Mouse (Mus musculus): ENCODE measurements around the gene Fam214b. TPM values are rescaled to one million over a fixed set of nuclear protein-coding genes. Genes with fewer than 3 reads are reported as not detected.
A peak's percentile ranks its signal among the peaks of the same experiment; 100 is the strongest.
"Not testable (repeated sequence)": the region's sequence is repeated elsewhere in the genome, so short reads cannot be mapped to it uniquely, and the experiment has no call there.

Fam214b gene
- polyA plus RNA-seq, 1 experiment from 2014 or later, result 32.5 TPM

DNA sequence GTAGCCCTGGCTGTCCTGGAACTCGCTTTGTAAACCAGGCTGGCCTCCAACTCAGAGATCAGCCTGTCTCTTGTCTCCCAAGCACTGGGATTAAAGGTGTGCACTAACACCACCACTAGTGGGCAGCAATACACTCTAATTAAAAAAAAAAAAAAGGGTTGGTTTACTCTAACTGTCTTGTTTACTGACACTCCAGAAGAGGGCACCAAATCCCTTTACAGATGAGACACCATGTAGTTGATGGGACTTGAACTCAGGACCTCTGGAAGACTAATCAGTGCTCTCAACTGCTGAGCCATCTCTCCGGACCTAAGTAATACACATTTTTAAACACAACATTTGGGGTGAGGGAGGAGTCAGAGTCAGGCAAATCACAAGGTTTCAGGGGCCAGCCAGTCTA is 40.3 kb downstream of the Fam214b start:
- DNase-seq (peak; percentile 26), ATAC-seq (ENCODE audit: low FRiP score, low TSS enrichment) (no peak)
- H3K4me3 ChIP-seq (replicated peaks; ENCODE audit: low read depth, low read length), result no peak overlapping the region
- WGBS, result 55% methylated on average over 2 of the region's 2 CpGs
- no peaks in the 10 kb centered on the region for H3K27me3 ChIP-seq (ENCODE audit: control insufficient read depth, insufficient read depth, low read length)
- 0 out of 2 replicates have a peak, but pooled peaks cover 2% of the 10 kb centered on the region for H3K36me3 ChIP-seq (ENCODE audit: control insufficient read depth, insufficient read depth, low read length)
- no peaks in the 10 kb centered on the region for H3K9me3 ChIP-seq (ENCODE audit: control insufficient read depth, low read length)
- no peak overlapping the region for H3K27ac ChIP-seq (replicated peaks; ENCODE audit: low read depth, low read length)
- H3K4me1 ChIP-seq (ENCODE audit: control insufficient read depth, insufficient read depth, low read length), result peaks cover 14% of the 10 kb centered on the region
- no peak overlapping the region for H3K4me2 ChIP-seq (ENCODE audit: low read length)
- H3K9ac ChIP-seq (replicated peaks; ENCODE audit: low read length), result no peak overlapping the region

DNA sequence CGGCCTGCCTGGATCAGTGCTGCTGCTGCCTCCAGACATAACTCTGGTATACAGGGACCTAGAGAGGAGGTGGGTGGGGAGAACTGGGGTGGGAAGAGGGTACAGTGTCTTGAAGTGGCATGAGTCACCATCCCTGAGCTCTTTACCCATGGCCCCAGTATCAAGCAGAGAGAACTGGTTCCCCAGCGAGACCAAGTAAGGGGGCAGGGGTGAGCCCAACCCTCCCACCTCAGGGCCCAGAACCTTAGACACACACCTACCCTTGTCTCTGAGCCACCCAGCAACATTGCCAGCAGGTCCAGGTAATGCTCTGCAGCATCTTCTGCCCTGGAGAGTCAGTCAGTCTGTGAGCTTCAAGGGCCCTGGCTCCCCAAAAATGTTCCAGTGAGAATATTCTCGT is 41.1 kb downstream of the Fam214b start:
- Histone ChIP-seq H3K27me3 (ENCODE audit: control insufficient read depth, insufficient read depth, low read length) (no peaks in the 10 kb centered on the region), H3K9me3 (ENCODE audit: control insufficient read depth, low read length) (no peaks in the 10 kb centered on the region), H3K4me1 (ENCODE audit: control insufficient read depth, insufficient read depth, low read length) (peaks cover 14% of the 10 kb centered on the region), H3K4me2 (ENCODE audit: low read length) (no peak overlapping the region), H3K36me3 (ENCODE audit: control insufficient read depth, insufficient read depth, low read length) (0 out of 2 replicates have a peak, but pooled peaks cover 2% of the 10 kb centered on the region), H3K4me3 (replicated peaks; ENCODE audit: low read depth, low read length) (no peak overlapping the region), H3K27ac (replicated peaks; ENCODE audit: low read depth, low read length) (no peak overlapping the region), H3K9ac (replicated peaks; ENCODE audit: low read length) (no peak overlapping the region)
- DNase-seq, result no peak
- 90% methylated on average over 3 of the region's 3 CpGs for WGBS
- ATAC-seq (ENCODE audit: low FRiP score, low TSS enrichment), result no peak

DNA sequence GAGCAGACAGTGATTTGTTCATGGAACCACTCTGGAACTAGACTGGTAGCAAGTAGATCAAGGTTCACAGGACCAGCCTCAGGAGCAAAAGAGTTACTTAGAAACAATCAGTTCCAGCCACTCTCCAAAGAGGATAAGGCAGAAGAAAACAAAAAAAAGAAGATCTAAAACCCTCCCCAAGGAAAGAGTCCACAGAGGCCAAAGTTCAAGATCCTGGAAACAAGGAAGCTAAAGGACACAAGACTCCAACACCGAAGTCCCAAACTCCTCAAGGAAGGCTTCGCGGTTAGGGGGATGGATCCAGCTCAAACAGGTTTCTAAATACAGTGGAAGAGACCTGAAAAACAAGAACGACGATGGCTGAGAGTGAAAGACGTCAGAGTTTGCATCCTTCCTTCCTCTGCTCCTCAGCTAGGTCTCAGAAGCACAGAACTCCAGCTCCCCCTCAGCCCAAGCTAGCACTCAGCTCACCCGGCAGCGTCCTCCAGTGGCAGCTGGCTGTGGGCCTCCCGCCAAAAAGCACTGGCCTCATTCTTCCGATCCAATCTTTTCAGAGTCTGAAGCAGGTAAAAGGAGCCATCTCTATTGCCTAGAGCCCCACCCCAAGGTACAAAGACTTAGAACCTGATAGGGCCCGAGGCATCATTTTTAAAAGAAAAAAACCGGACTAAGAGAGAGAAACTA is 43.1 kb downstream of the Fam214b start:
- peaks cover 18% of the 10 kb centered on the region for H3K4me1 ChIP-seq (ENCODE audit: control insufficient read depth, insufficient read depth, low read length)

DNA sequence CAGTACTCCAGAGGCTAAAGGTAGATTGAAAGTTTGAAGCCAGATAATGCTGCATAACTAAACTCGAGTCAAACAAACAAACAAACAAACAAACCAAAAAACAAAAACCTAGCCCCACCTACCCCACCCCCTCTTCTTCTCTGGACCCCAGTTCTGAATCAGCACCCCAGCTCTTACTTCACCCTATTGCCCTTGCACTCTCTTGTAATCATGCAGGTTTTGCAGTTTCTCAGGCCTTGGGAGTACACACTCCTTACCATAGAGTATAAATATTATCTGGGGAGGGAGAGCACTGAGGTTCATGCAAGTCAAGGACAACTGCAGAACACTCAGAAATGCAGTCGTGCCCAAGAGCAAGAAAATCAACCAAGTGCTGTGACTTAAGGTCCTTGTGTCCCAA is 44.7 kb downstream of the Fam214b start:
- ATAC-seq (ENCODE audit: low FRiP score, low TSS enrichment), result no peak
- H3K9ac ChIP-seq (replicated peaks; ENCODE audit: low read length), result no peak overlapping the region
- WGBS, result 94% methylated on average over 2 of the region's 2 CpGs
- no peaks in the 10 kb centered on the region for H3K9me3 ChIP-seq (ENCODE audit: control insufficient read depth, low read length)
- peaks cover 3% of the 10 kb centered on the region; the same call in 1 of the 2 replicates for H3K36me3 ChIP-seq (ENCODE audit: control insufficient read depth, insufficient read depth, low read length)
- no peak for DNase-seq
- no peaks in the 10 kb centered on the region for H3K27me3 ChIP-seq (ENCODE audit: control insufficient read depth, insufficient read depth, low read length)
- H3K27ac ChIP-seq (replicated peaks; ENCODE audit: low read depth, low read length), result peak overlapping the region; percentile 86
- peak overlapping the region; percentile 36; the same call in 1 of the 2 replicates for H3K4me2 ChIP-seq (ENCODE audit: low read length)
- H3K4me1 ChIP-seq (ENCODE audit: control insufficient read depth, insufficient read depth, low read length), result peaks cover 21% of the 10 kb centered on the region
- H3K4me3 ChIP-seq (replicated peaks; ENCODE audit: low read depth, low read length), result no peak overlapping the region

More for the DNA sequence above, 43.1 kb downstream of the Fam214b start:
- DNase-seq, result no peak
- no peak overlapping the region for H3K4me2 ChIP-seq (ENCODE audit: low read length)
- WGBS, result 81% methylated on average over 12 of the region's 12 CpGs
- 0 out of 2 replicates have a peak, but pooled peaks cover 2% of the 10 kb centered on the region for H3K36me3 ChIP-seq (ENCODE audit: control insufficient read depth, insufficient read depth, low read length)
- no peak overlapping the region for H3K9ac ChIP-seq (replicated peaks; ENCODE audit: low read length)
- H3K9me3 ChIP-seq (ENCODE audit: control insufficient read depth, low read length), result no peaks in the 10 kb centered on the region
- H3K4me3 ChIP-seq (replicated peaks; ENCODE audit: low read depth, low read length), result no peak overlapping the region
- ATAC-seq (ENCODE audit: low FRiP score, low TSS enrichment), result no peak
- H3K27ac ChIP-seq (replicated peaks; ENCODE audit: low read depth, low read length), result no peak overlapping the region
- no peaks in the 10 kb centered on the region for H3K27me3 ChIP-seq (ENCODE audit: control insufficient read depth, insufficient read depth, low read length)

DNA sequence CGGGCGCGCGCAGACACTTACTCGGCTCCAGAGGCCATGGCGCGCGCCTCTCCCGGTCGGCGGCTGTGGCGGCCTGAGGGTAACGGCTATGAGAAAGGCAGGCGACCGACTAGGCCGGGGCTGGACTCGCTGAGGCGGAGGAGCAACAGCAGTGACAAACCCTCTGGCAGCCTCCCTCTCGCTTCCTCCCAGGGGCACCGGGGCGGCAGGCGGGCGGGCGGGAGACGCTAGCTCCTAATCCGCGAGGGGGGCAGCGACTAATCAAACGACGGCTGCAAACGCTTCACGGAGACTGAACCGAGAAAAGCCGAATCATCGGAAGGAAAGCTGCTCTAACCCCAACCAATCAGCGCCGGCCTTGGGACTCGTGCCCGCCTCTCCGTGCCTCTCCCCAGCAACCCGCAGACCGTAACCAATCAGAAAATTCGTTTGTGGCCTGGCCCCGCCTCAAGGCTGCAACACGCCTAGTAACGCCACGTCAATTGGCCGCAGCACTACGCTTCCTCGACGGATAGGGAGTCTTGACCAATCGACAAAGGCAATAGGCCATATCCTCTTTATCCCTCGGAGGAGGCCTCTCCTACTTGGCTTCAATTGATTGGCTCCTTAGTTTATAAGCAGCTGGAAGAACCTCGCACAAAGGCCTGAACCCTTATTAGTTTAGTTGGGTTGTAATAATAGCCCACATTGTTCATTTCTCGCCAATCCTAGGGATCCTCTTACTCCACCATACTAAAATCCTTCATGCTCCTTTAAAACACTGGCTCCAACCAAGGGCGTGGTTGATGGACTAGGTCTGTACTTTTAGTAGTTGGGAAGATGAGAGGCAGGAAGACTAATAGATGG is 45.7 kb downstream of the Fam214b start, which contains the start of gene Vcp:
Gene Vcp, minus strand, starts transcription at position 367 of the 846 bp plus-strand sequence.
- peak within 1 kb of the TSS; percentile 87 for H3K4me2 ChIP-seq (ENCODE audit: low read length)
- peaks cover 12% of the 10 kb centered on the region for H3K36me3 ChIP-seq (ENCODE audit: control insufficient read depth, insufficient read depth, low read length)
- DNase-seq, result peak; percentile 99
- H3K9ac ChIP-seq (replicated peaks; ENCODE audit: low read length), result peak within 1 kb of the TSS; percentile 94
- not testable (repeated sequence) for H3K9me3 ChIP-seq (ENCODE audit: control insufficient read depth, low read length); H3K27me3 ChIP-seq (ENCODE audit: control insufficient read depth, insufficient read depth, low read length)
- peak within 1 kb of the TSS; percentile 97 for H3K27ac ChIP-seq (replicated peaks; ENCODE audit: low read depth, low read length)
- peak; percentile 99 for ATAC-seq (ENCODE audit: low FRiP score, low TSS enrichment)
- under 1% methylated on average over 46 of the region's 56 CpGs for WGBS
- H3K4me3 ChIP-seq (replicated peaks; ENCODE audit: low read depth, low read length), result peak within 1 kb of the TSS; percentile 93
- peaks cover 21% of the 10 kb centered on the region for H3K4me1 ChIP-seq (ENCODE audit: control insufficient read depth, insufficient read depth, low read length)

DNA sequence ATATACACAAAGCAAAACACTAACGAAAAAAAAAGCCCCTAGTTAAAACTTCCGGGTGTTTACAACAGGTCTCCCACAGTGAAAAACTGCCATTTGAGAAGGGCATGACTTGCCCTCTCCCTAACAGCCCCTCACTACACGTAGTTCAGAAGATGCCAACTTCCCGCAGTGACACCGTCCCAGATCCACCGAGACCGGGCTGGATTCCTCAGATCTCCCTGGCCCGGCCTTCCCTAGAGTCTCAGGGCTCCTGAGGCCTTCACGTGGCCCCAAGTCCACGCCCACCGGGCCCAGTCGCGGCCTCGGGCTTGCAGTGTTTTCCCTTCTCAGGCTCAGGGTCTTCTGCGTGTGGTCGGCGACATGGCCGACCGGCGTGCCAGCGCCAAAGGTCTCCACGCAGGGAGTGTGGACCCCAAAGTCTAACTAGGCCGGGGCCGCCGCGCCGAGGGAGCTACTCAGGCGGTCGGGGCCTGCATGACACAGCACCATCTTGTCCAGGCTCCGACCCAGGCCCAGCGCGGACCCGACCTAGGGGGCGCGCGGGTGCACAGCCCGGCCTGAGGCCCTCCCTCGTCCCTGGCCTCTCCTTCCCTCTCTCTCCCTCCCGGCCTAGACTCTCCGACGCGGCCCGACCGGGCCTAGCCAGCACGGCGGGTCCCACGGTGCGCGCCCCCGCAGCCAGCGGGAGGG is 46.4 kb downstream of the Fam214b start:
- Histone ChIP-seq H3K27me3 (ENCODE audit: control insufficient read depth, insufficient read depth, low read length) (no peaks in the 10 kb centered on the region), H3K9ac (replicated peaks; ENCODE audit: low read length) (peak overlapping the region; percentile 94), H3K36me3 (ENCODE audit: control insufficient read depth, insufficient read depth, low read length) (peaks cover 17% of the 10 kb centered on the region), H3K9me3 (ENCODE audit: control insufficient read depth, low read length) (no peaks in the 10 kb centered on the region), H3K4me3 (replicated peaks; ENCODE audit: low read depth, low read length) (peak overlapping the region; percentile 93), H3K4me1 (ENCODE audit: control insufficient read depth, insufficient read depth, low read length) (peaks cover 21% of the 10 kb centered on the region), H3K4me2 (ENCODE audit: low read length) (peak overlapping the region; percentile 87), H3K27ac (replicated peaks; ENCODE audit: low read depth, low read length) (peak overlapping the region; percentile 97)
- ATAC-seq (ENCODE audit: low FRiP score, low TSS enrichment) (peak; percentile 77), DNase-seq (peak; percentile 82)
- WGBS, result under 1% methylated on average over 49 of the region's 51 CpGs

DNA sequence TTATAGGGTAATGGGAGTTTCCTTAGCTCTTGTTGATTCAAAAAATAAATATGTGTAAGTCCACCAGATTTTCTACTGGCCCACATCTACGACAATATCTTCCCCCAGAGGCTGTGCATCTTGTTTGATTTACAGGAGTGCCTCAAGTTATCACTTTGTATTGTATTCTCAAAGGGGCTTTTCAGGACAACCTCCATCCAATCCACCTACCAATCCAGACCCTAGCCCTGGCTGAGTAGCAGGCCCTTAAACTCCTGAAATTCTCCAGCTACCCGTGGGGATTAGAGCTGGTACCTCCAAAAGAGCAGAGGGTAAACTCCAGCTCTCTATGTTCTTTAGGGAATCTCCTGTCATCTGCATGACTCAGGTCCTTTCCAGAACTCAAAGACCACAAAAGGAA is 48.0 kb downstream of the Fam214b start:
- WGBS, result 64% methylated on average over 2 of the region's 2 CpGs
- Histone ChIP-seq H3K36me3 (ENCODE audit: control insufficient read depth, insufficient read depth, low read length) (peaks cover 33% of the 10 kb centered on the region), H3K4me2 (ENCODE audit: low read length) (peak overlapping the region; percentile 87), H3K27ac (replicated peaks; ENCODE audit: low read depth, low read length) (no peak overlapping the region), H3K27me3 (ENCODE audit: control insufficient read depth, insufficient read depth, low read length) (no peaks in the 10 kb centered on the region), H3K4me3 (replicated peaks; ENCODE audit: low read depth, low read length) (peak overlapping the region; percentile 93), H3K9ac (replicated peaks; ENCODE audit: low read length) (no peak overlapping the region; the same call in 1 of the 2 replicates), H3K4me1 (ENCODE audit: control insufficient read depth, insufficient read depth, low read length) (peaks cover 21% of the 10 kb centered on the region), H3K9me3 (ENCODE audit: control insufficient read depth, low read length) (no peaks in the 10 kb centered on the region)
- DNase-seq (no peak), ATAC-seq (ENCODE audit: low FRiP score, low TSS enrichment) (no peak)

DNA sequence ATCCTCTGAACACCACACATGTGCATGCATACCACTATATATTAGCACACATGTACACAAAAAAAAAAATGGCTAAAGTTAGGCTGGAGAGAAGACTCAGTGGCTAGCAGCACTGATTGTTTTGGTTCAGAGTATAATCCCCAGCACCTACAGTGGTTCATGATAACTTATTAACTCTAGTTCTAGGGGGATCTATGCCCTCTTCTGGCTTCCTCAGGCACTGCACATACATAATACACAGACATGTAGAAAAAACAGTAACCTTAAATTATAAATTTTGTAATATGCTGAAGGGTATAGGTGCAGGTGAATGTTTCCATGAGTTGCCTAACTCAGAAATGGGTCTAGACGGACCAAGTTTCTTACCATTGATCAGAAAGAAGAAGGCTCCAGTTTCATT is 57.7 kb downstream of the Fam214b start:
- Histone ChIP-seq H3K36me3 (ENCODE audit: control insufficient read depth, insufficient read depth, low read length) (peaks cover 99% of the 10 kb centered on the region), H3K27ac (replicated peaks; ENCODE audit: low read depth, low read length) (no peak overlapping the region), H3K4me2 (ENCODE audit: low read length) (no peak overlapping the region), H3K27me3 (ENCODE audit: control insufficient read depth, insufficient read depth, low read length) (no peaks in the 10 kb centered on the region), H3K9ac (replicated peaks; ENCODE audit: low read length) (no peak overlapping the region), H3K4me1 (ENCODE audit: control insufficient read depth, insufficient read depth, low read length) (no peaks in the 10 kb centered on the region), H3K9me3 (ENCODE audit: control insufficient read depth, low read length) (no peaks in the 10 kb centered on the region), H3K4me3 (replicated peaks; ENCODE audit: low read depth, low read length) (no peak overlapping the region)
- 87% methylated on average over 1 of the region's 1 CpGs for WGBS
- ATAC-seq (ENCODE audit: low FRiP score, low TSS enrichment), result no peak
- peak; percentile 26 for DNase-seq
